Mouse (Mus musculus) liver, embryonic 15.5 days (tissue): ENCODE results near the gene Zc3h10. TPM values are rescaled to one million over a fixed set of nuclear protein-coding genes. Genes with fewer than 3 reads are reported as not detected.
A peak's percentile ranks its signal among the peaks of the same experiment; 100 is the strongest.

ENCODE experiments used
- ATAC-seq: fragments of 200-750 bp; cut with Nextera tagmentation; 2 replicates; pipeline ENCODE4 v1.8.0; 2017; ENCODE audit warnings: moderate number of reproducible peaks, mild to moderate bottlenecking, moderate library complexity; ENCODE audit not compliant: insufficient read depth
- H3K27ac ChIP-seq: fragments of 300-500 bp; sonication (generic); replicated peaks from 2 replicates; pipeline ENCODE4 v1.5.1; 2015; ENCODE audit warnings: mild to moderate bottlenecking, inconsistent platforms
- H3K27me3 ChIP-seq: fragments of 300-500 bp; sonication (generic); 2 replicates; pipeline ENCODE4 v1.6.1; 2015; ENCODE audit warnings: mild to moderate bottlenecking, inconsistent platforms
- H3K36me3 ChIP-seq: fragments of 300-500 bp; sonication (generic); replicated peaks from 2 replicates; pipeline ENCODE4 v1.6.1; 2015; ENCODE audit warnings: moderate library complexity, mild to moderate bottlenecking, inconsistent platforms
- H3K4me1 ChIP-seq: fragments of 300-500 bp; sonication (generic); replicated peaks from 2 replicates; pipeline ENCODE4 v1.6.1; 2015; ENCODE audit warnings: inconsistent platforms
- H3K4me2 ChIP-seq: fragments of 300-500 bp; sonication (generic); 2 replicates; pipeline ENCODE4 v1.6.1; 2015; ENCODE audit warnings: moderate library complexity, mild to moderate bottlenecking, inconsistent platforms
- H3K4me3 ChIP-seq: fragments of 300-500 bp; sonication (generic); replicated peaks from 2 replicates; pipeline ENCODE4 v1.5.1; 2015; ENCODE audit warnings: mild to moderate bottlenecking, inconsistent platforms
- H3K9ac ChIP-seq: fragments of 300-500 bp; sonication (generic); 2 replicates; pipeline ENCODE4 v1.6.1; 2015; ENCODE audit warnings: moderate library complexity, mild to moderate bottlenecking, inconsistent platforms
- H3K9me3 ChIP-seq: fragments of 300-500 bp; sonication (generic); replicated peaks from 2 replicates; pipeline ENCODE4 v1.6.1; 2016; ENCODE audit warnings: inconsistent platforms
- WGBS: fragments of 180-500 bp; shearing (Covaris S2); methylation state at CpG from one replicate; pipeline ENCODE4 v1.1.7; 2015; ENCODE audit warnings: mixed read lengths; ENCODE audit not compliant: insufficient replicate concordance; 5-methylcytosine and 5-hydroxymethylcytosine counted together
- polyA plus RNA-seq: library from polyadenylated mRNA; unstranded; fragments of >200 nt; fragmentation: Nextera tagmentation; extraction: Ambion mirVana; gene quantifications from 2 replicates; pipeline ENCODE4 v1.2.1, GENCODE M21; 2015

Gene Zc3h10
- polyA plus RNA-seq = 4.9 and 5.8 TPM in 2 replicates

GRCm38 (mm10) chr10:128547361-128548032 lies at the start of gene Zc3h10:
TSS of gene Zc3h10 (minus strand) at chr10:128547774.
- Histone ChIP-seq H3K4me2 (peak within 1 kb of the TSS; percentile 90), H3K27me3 (no peaks in the 10 kb centered on the region), H3K9ac (peak within 1 kb of the TSS; percentile 87), H3K36me3 (peaks cover 34% of the 10 kb centered on the region), H3K27ac (peak within 1 kb of the TSS; percentile 94), H3K4me3 (peak within 1 kb of the TSS; percentile 89), H3K9me3 (no peaks in the 10 kb centered on the region), H3K4me1 (peaks cover 22% of the 10 kb centered on the region)
- under 1% methylated on average over 50 of the region's 50 CpGs for WGBS
- peak; percentile 86 for ATAC-seq

GRCm38 (mm10) chr10:128592797-128593196 lies 45.2 kb upstream of the Zc3h10 start:
- no peak overlapping the region for H3K9ac ChIP-seq
- 44% methylated on average over 5 of the region's 5 CpGs for WGBS
- no peak overlapping the region for H3K4me3 ChIP-seq
- no peak for ATAC-seq
- H3K4me1 ChIP-seq = peaks cover 21% of the 10 kb centered on the region
- H3K27ac ChIP-seq = no peak overlapping the region
- H3K9me3 ChIP-seq = no peaks in the 10 kb centered on the region
- H3K4me2 ChIP-seq = no peak overlapping the region
- H3K27me3 ChIP-seq = peaks cover 78% of the 10 kb centered on the region
- H3K36me3 ChIP-seq = no peaks in the 10 kb centered on the region

- no peak overlapping the region for H3K9ac ChIP-seq
- H3K4me2 ChIP-seq = no peak overlapping the region
- 42% methylated on average over 6 of the region's 6 CpGs for WGBS
- no peak for ATAC-seq
- H3K4me3 ChIP-seq = no peak overlapping the region
- H3K27ac ChIP-seq = no peak overlapping the region
- H3K36me3 ChIP-seq = no peaks in the 10 kb centered on the region
- H3K9me3 ChIP-seq = no peaks in the 10 kb centered on the region
- H3K27me3 ChIP-seq = peaks cover 90% of the 10 kb centered on the region
- H3K4me1 ChIP-seq = peaks cover 29% of the 10 kb centered on the region
Measured at GRCm38 (mm10) chr10:128591436-128591835, 43.9 kb upstream of the Zc3h10 start.

- H3K4me2 ChIP-seq = peak overlapping the region; percentile 84
- H3K9me3 ChIP-seq = no peaks in the 10 kb centered on the region
- ATAC-seq = peak; percentile 13; the same call in 1 of the 2 replicates
- peaks cover 29% of the 10 kb centered on the region for H3K4me1 ChIP-seq
- no peaks in the 10 kb centered on the region for H3K36me3 ChIP-seq
- peak overlapping the region; percentile 25; the same call in 1 of the 2 replicates for H3K9ac ChIP-seq
- under 1% methylated on average over 43 of the region's 43 CpGs for WGBS
- peaks cover 94% of the 10 kb centered on the region for H3K27me3 ChIP-seq
- H3K27ac ChIP-seq = no peak overlapping the region
- H3K4me3 ChIP-seq = peak overlapping the region; percentile 62
Measured at GRCm38 (mm10) chr10:128590193-128590690, 42.7 kb upstream of the Zc3h10 start.

GRCm38 (mm10) chr10:128589464-128590192 lies 42.1 kb upstream of the Zc3h10 start, which contains the start of gene Erbb3:
TSS of gene Erbb3 (minus strand) at chr10:128589652.
- WGBS = under 1% methylated on average over 43 of the region's 43 CpGs
- H3K4me1 ChIP-seq = peaks cover 29% of the 10 kb centered on the region
- H3K4me3 ChIP-seq = peak within 1 kb of the TSS; percentile 62
- H3K27ac ChIP-seq = peak within 1 kb of the TSS; percentile 48; the same call in 1 of the 2 replicates
- H3K9me3 ChIP-seq = no peaks in the 10 kb centered on the region
- peak; percentile 60 for ATAC-seq
- no peaks in the 10 kb centered on the region for H3K36me3 ChIP-seq
- H3K27me3 ChIP-seq = peaks cover 94% of the 10 kb centered on the region
- H3K4me2 ChIP-seq = peak within 1 kb of the TSS; percentile 84
- H3K9ac ChIP-seq = peak within 1 kb of the TSS; percentile 37; the same call in 1 of the 2 replicates

- H3K9ac ChIP-seq = peak overlapping the region; percentile 37; the same call in 1 of the 2 replicates
Measured at GRCm38 (mm10) chr10:128588775-128589463, 41.3 kb upstream of the Zc3h10 start.

GRCm38 (mm10) chr10:128588136-128588535 lies 40.6 kb upstream of the Zc3h10 start:
- Histone ChIP-seq H3K27ac (peak overlapping the region; percentile 15; the same call in 1 of the 2 replicates), H3K9me3 (no peaks in the 10 kb centered on the region), H3K9ac (no peak overlapping the region), H3K4me1 (peaks cover 29% of the 10 kb centered on the region), H3K4me2 (peak overlapping the region; percentile 84), H3K4me3 (peak overlapping the region; percentile 62), H3K36me3 (no peaks in the 10 kb centered on the region), H3K27me3 (peaks cover 97% of the 10 kb centered on the region)
- 36% methylated on average over 1 of the region's 1 CpGs for WGBS
- no peak for ATAC-seq

More at GRCm38 (mm10) chr10:128588775-128589463, 41.3 kb upstream of the Zc3h10 start:
- Histone ChIP-seq H3K4me2 (peak overlapping the region; percentile 84), H3K27me3 (peaks cover 96% of the 10 kb centered on the region), H3K4me1 (peaks cover 29% of the 10 kb centered on the region), H3K4me3 (peak overlapping the region; percentile 62), H3K27ac (peak overlapping the region; percentile 48; the same call in 1 of the 2 replicates), H3K36me3 (no peaks in the 10 kb centered on the region), H3K9me3 (no peaks in the 10 kb centered on the region)
- WGBS = 4% methylated on average over 23 of the region's 23 CpGs
- no peak; the same call in 1 of the 2 replicates for ATAC-seq

- Histone ChIP-seq H3K4me3 (peak overlapping the region; percentile 62; the same call in 1 of the 2 replicates), H3K27me3 (peaks cover 98% of the 10 kb centered on the region), H3K4me1 (peaks cover 29% of the 10 kb centered on the region), H3K36me3 (no peaks in the 10 kb centered on the region), H3K9me3 (no peaks in the 10 kb centered on the region), H3K9ac (no peak overlapping the region), H3K27ac (no peak overlapping the region; the same call in 1 of the 2 replicates), H3K4me2 (peak overlapping the region; percentile 84)
- peak; percentile 24; the same call in 1 of the 2 replicates for ATAC-seq
- WGBS = 38% methylated on average over 8 of the region's 8 CpGs
Measured at GRCm38 (mm10) chr10:128587697-128588096, 40.1 kb upstream of the Zc3h10 start.

GRCm38 (mm10) chr10:128587120-128587519 lies 39.5 kb upstream of the Zc3h10 start:
- Histone ChIP-seq H3K9me3 (no peaks in the 10 kb centered on the region), H3K27me3 (peaks cover 97% of the 10 kb centered on the region), H3K9ac (no peak overlapping the region), H3K36me3 (no peaks in the 10 kb centered on the region), H3K27ac (no peak overlapping the region), H3K4me3 (no peak overlapping the region), H3K4me2 (peak overlapping the region; percentile 84; the same call in 1 of the 2 replicates), H3K4me1 (peaks cover 29% of the 10 kb centered on the region)
- ATAC-seq = no peak
- 38% methylated on average over 4 of the region's 4 CpGs for WGBS

GRCm38 (mm10) chr10:128586546-128586945 lies 39.0 kb upstream of the Zc3h10 start:
- no peak for ATAC-seq
- H3K9me3 ChIP-seq = no peaks in the 10 kb centered on the region
- no peak overlapping the region for H3K4me3 ChIP-seq
- H3K4me2 ChIP-seq = no peak overlapping the region
- H3K9ac ChIP-seq = no peak overlapping the region
- 7% methylated on average over 1 of the region's 1 CpGs for WGBS
- peaks cover 96% of the 10 kb centered on the region for H3K27me3 ChIP-seq
- H3K27ac ChIP-seq = no peak overlapping the region
- H3K4me1 ChIP-seq = peaks cover 29% of the 10 kb centered on the region
- no peaks in the 10 kb centered on the region for H3K36me3 ChIP-seq
